Comparison of ENCODE assay signal across 8 mouse cellular contexts in the genomic region with DNA sequence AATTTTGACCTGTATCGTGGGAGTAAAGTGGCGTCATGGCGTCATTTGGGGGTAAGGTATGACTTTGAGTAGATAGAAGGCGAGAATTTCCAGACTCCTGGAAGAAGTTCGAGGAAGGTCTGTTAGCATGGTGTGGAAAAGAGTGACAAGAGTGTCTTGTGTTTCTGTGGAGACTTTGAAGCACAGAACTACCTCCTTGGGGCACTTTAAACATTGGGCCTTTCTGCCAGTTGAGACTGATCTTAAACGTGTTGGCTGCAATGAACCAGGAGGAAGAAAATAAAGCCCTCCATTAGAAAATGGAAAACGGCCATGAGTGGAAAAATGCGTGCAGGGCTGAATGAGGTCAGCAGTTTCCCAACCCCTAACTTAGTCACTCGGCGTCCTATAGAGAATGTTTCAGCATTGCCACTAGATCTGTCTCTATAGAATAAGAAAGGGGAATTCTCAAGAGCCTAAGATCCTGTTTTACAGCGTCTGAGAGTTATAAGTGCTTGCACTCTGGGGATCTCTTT. TPM values are rescaled to one million over a fixed set of nuclear protein-coding genes. Genes with fewer than 3 reads are reported as not detected.
DNase-seq lines count a peak whose midpoint lies in the region; ATAC-seq and TF ChIP-seq lines count a peak whose summit lies in the region.

No protein-coding gene starts in this region.

- peak overlapping the region; percentile 75 for H3K4me2 ChIP-seq in kidney, postnatal 0 days (ENCODE audit: low read length)
- peak overlapping the region; percentile 71 for H3K4me2 ChIP-seq in embryonic facial prominence, embryonic 12.5 days (replicated peaks)
- H3K4me2 ChIP-seq in intestine, embryonic 16.5 days (ENCODE audit: low read depth, low read length): peak overlapping the region; percentile 71
- H3K4me2 ChIP-seq in neural tube, embryonic 12.5 days (replicated peaks): peak overlapping the region; percentile 76

- H3K27ac ChIP-seq in kidney, postnatal 0 days: peak overlapping the region; percentile 72
- peak overlapping the region; percentile 69; the same call in 1 of the 2 replicates for H3K27ac ChIP-seq in embryonic facial prominence, embryonic 12.5 days
- H3K27ac ChIP-seq in intestine, embryonic 16.5 days (ENCODE audit: low read length): 0 out of 2 replicates have a peak overlapping the region, but pooled peaks have one; percentile 11
- H3K27ac ChIP-seq in neural tube, embryonic 12.5 days: no peak overlapping the region

- no peaks in the 10 kb centered on the region for H3K9me3 ChIP-seq in kidney, postnatal 0 days (replicated peaks; ENCODE audit: low read length)
- H3K9me3 ChIP-seq in embryonic facial prominence, embryonic 12.5 days: no peaks in the 10 kb centered on the region
- no peaks in the 10 kb centered on the region for H3K9me3 ChIP-seq in intestine, embryonic 16.5 days (ENCODE audit: control insufficient read depth, low read length)
- no peaks in the 10 kb centered on the region for H3K9me3 ChIP-seq in neural tube, embryonic 12.5 days

- no peak for ATAC-seq in kidney, postnatal 0 days (replicated peaks; ENCODE audit: low FRiP score, low read depth)
- no peak for ATAC-seq in embryonic facial prominence, embryonic 12.5 days (ENCODE audit: insufficient number of reproducible peaks, insufficient read depth, low FRiP score, low TSS enrichment)
- ATAC-seq in intestine, embryonic 16.5 days: no peak
- ATAC-seq in neural tube, embryonic 12.5 days (ENCODE audit: low FRiP score, low read depth): no peak

- H3K9ac ChIP-seq in kidney, postnatal 0 days (ENCODE audit: low read depth, low read length): peak overlapping the region; percentile 77
- H3K9ac ChIP-seq in embryonic facial prominence, embryonic 12.5 days: peak overlapping the region; percentile 80
- peak overlapping the region; percentile 91 for H3K9ac ChIP-seq in intestine, embryonic 16.5 days (ENCODE audit: low read depth, low read length)
- peak overlapping the region; percentile 79 for H3K9ac ChIP-seq in neural tube, embryonic 12.5 days

- DNase-seq in kidney, postnatal 0 days (ENCODE audit: low spot score): no peak
- no peak for DNase-seq in kidney, adult 18-20 months
- no peak for DNase-seq in adrenal gland, adult 18-20 months (ENCODE audit: low spot score in 2 of 2)
- no peak for DNase-seq in layer of hippocampus, adult 9-11 months
- no peak for DNase-seq in urinary bladder, postnatal 36 days (ENCODE audit: low spot score in 2 of 2)

- H3K4me3 ChIP-seq in kidney, postnatal 0 days (replicated peaks; ENCODE audit: low read depth, low read length): peak overlapping the region; percentile 70
- H3K4me3 ChIP-seq in embryonic facial prominence, embryonic 12.5 days: peak overlapping the region; percentile 83
- peak overlapping the region; percentile 93 for H3K4me3 ChIP-seq in intestine, embryonic 16.5 days (ENCODE audit: low read length)
- H3K4me3 ChIP-seq in neural tube, embryonic 12.5 days: peak overlapping the region; percentile 79

- H3K27me3 ChIP-seq in kidney, postnatal 0 days (ENCODE audit: insufficient read depth, low read length): no peaks in the 10 kb centered on the region
- no peaks in the 10 kb centered on the region for H3K27me3 ChIP-seq in embryonic facial prominence, embryonic 12.5 days
- H3K27me3 ChIP-seq in intestine, embryonic 16.5 days (replicated peaks; ENCODE audit: control insufficient read depth, insufficient read depth, low read length): no peaks in the 10 kb centered on the region
- H3K27me3 ChIP-seq in neural tube, embryonic 12.5 days (replicated peaks): no peaks in the 10 kb centered on the region

- H3K4me1 ChIP-seq in kidney, postnatal 0 days (replicated peaks; ENCODE audit: insufficient read depth, low read length): peaks cover 10% of the 10 kb centered on the region; the same call in 1 of the 2 replicates
- peaks cover 20% of the 10 kb centered on the region for H3K4me1 ChIP-seq in embryonic facial prominence, embryonic 12.5 days
- peaks cover 11% of the 10 kb centered on the region; the same call in 1 of the 2 replicates for H3K4me1 ChIP-seq in intestine, embryonic 16.5 days (ENCODE audit: control insufficient read depth, insufficient read depth, low read length)
- peaks cover 16% of the 10 kb centered on the region for H3K4me1 ChIP-seq in neural tube, embryonic 12.5 days

- TF ChIP-seq CTCF in kidney, postnatal 0 days (IDR thresholded peaks at IDR 0.05; ENCODE audit: low read depth): no peak

- WGBS in kidney, postnatal 0 days: 5% methylated on average over 11 of the region's 11 CpGs
- 7% methylated on average over 11 of the region's 11 CpGs for WGBS in embryonic facial prominence, embryonic 12.5 days
- WGBS in intestine, embryonic 16.5 days: 6% methylated on average over 11 of the region's 11 CpGs
- WGBS in neural tube, embryonic 12.5 days: 15% methylated on average over 11 of the region's 11 CpGs

- peaks cover 16% of the 10 kb centered on the region for H3K36me3 ChIP-seq in kidney, postnatal 0 days (ENCODE audit: insufficient read depth, low read length)
- H3K36me3 ChIP-seq in embryonic facial prominence, embryonic 12.5 days: peaks cover 20% of the 10 kb centered on the region
- H3K36me3 ChIP-seq in intestine, embryonic 16.5 days (ENCODE audit: control insufficient read depth, insufficient read depth, low read length): 0 out of 2 replicates have a peak, but pooled peaks cover 3% of the 10 kb centered on the region
- H3K36me3 ChIP-seq in neural tube, embryonic 12.5 days: peaks cover 20% of the 10 kb centered on the region

RNA-seq across cellular contexts. Expression of gene M6pr, which starts 1.0 kb away (rescaled TPM):
- polyA plus RNA-seq in kidney, postnatal 0 days (2015; fragmentation: Nextera tagmentation; extraction: Ambion mirVana): 130 and 138 TPM in 2 replicates
- polyA plus RNA-seq in embryonic facial prominence, embryonic 12.5 days (2016; fragmentation: Nextera tagmentation; extraction: Ambion mirVana): 72.6 and 75.1 TPM in 2 replicates
- 142 and 147 TPM in 2 replicates for polyA plus RNA-seq in intestine, embryonic 16.5 days (2015; fragmentation: Nextera tagmentation; extraction: Ambion mirVana)
- 67.9 and 73.6 TPM in 2 replicates for polyA plus RNA-seq in neural tube, embryonic 12.5 days (2016; fragmentation: Nextera tagmentation; extraction: Ambion mirVana)
- total RNA-seq in adrenal gland, adult 18-20 months (2021): 100 to 1,000 TPM; 136 to 177 TPM

RNA-seq across cellular contexts. Expression of gene Klrg1, which starts 26.8 kb away (rescaled TPM):
- 0.08 TPM in 1 of 2 replicates, not detected in the other for polyA plus RNA-seq in kidney, postnatal 0 days (2015; fragmentation: Nextera tagmentation; extraction: Ambion mirVana)
- 0.15 TPM in 2 replicates for polyA plus RNA-seq in embryonic facial prominence, embryonic 12.5 days (2016; fragmentation: Nextera tagmentation; extraction: Ambion mirVana)
- polyA plus RNA-seq in intestine, embryonic 16.5 days (2015; fragmentation: Nextera tagmentation; extraction: Ambion mirVana): not detected in 2 replicates
- 0.27 TPM in 1 of 2 replicates, not detected in the other for polyA plus RNA-seq in neural tube, embryonic 12.5 days (2016; fragmentation: Nextera tagmentation; extraction: Ambion mirVana)
- under 1 TPM; 0.20 to 0.29 TPM for total RNA-seq in adrenal gland, adult 18-20 months (2021)

RNA-seq across cellular contexts. Expression of gene Phc1, which starts 30.9 kb away (rescaled TPM):
- 13.6 and 14.0 TPM in 2 replicates for polyA plus RNA-seq in kidney, postnatal 0 days (2015; fragmentation: Nextera tagmentation; extraction: Ambion mirVana)
- 29.4 and 30.0 TPM in 2 replicates for polyA plus RNA-seq in embryonic facial prominence, embryonic 12.5 days (2016; fragmentation: Nextera tagmentation; extraction: Ambion mirVana)
- polyA plus RNA-seq in intestine, embryonic 16.5 days (2015; fragmentation: Nextera tagmentation; extraction: Ambion mirVana): 7.2 and 7.4 TPM in 2 replicates
- polyA plus RNA-seq in neural tube, embryonic 12.5 days (2016; fragmentation: Nextera tagmentation; extraction: Ambion mirVana): 31.0 and 35.6 TPM in 2 replicates
- 10 to 100 TPM; 20.1 to 26.7 TPM for total RNA-seq in adrenal gland, adult 18-20 months (2021)
